Mouse (Mus musculus) liver, embryonic 14.5 days (tissue): ENCODE measurements around the gene Ttyh3. TPM values are rescaled to one million over a fixed set of nuclear protein-coding genes. Genes with fewer than 3 reads are reported as not detected.
A peak's percentile ranks its signal among the peaks of the same experiment; 100 is the strongest.
"Not testable (repeated sequence)": the region's sequence is repeated elsewhere in the genome, so short reads cannot be mapped to it uniquely, and the experiment has no call there.

Source experiments
- ATAC-seq: fragments of 200-750 bp; cut with Nextera tagmentation; 2 replicates; pipeline ENCODE4 v1.8.0; 2017; ENCODE audit warnings: moderate number of reproducible peaks, mild to moderate bottlenecking, moderate library complexity; ENCODE audit not compliant: insufficient read depth
- DNase-seq, 3 experiments: peaks; one replicate each; pipeline ENCODE4 v3.0.0-alpha.2; 2012 to 2013; ENCODE audit warnings: low read depth in 3 of 3, low spot score in 3 of 3
- H3K27ac ChIP-seq: fragments of 300-500 bp; sonication (generic); 2 replicates; pipeline ENCODE4 v1.5.1; 2014; ENCODE audit warnings: moderate library complexity, mild to moderate bottlenecking, control low read depth, inconsistent platforms
- H3K27me3 ChIP-seq: fragments of 300-500 bp; sonication (generic); 2 replicates; pipeline ENCODE4 v1.6.1; 2014; ENCODE audit warnings: mild to moderate bottlenecking, low read length, moderate library complexity; ENCODE audit not compliant: control insufficient read depth, insufficient read depth
- H3K36me3 ChIP-seq: fragments of 300-500 bp; sonication (generic); replicated peaks from 2 replicates; pipeline ENCODE4 v1.6.1; 2014; ENCODE audit warnings: low read depth; ENCODE audit not compliant: control insufficient read depth, insufficient read depth
- H3K4me1 ChIP-seq, 2 experiments: fragments of 200-500 bp in 1 of 2; fragments of 300-500 bp in 1 of 2; sonication (generic) in 1 of 2; replicated peaks; 2 replicates each; pipeline ENCODE4 v1.6.1; 2012 to 2014; ENCODE audit warnings: antibody characterized with exemption in 1 of 2, inconsistent platforms in 1 of 2, low read length in 1 of 2; ENCODE audit not compliant: control insufficient read depth in 2 of 2, insufficient read depth in 2 of 2
- H3K4me2 ChIP-seq: fragments of 300-500 bp; sonication (generic); 2 replicates; pipeline ENCODE4 v1.6.1; 2014; ENCODE audit warnings: low read depth, mild to moderate bottlenecking, control low read depth, moderate library complexity
- H3K4me3 ChIP-seq, 2 experiments: fragments of 200-500 bp in 1 of 2; fragments of 300-500 bp in 1 of 2; sonication (generic) in 1 of 2; 2 replicates each; pipeline ENCODE4 v1.5.1; 2012 to 2014; ENCODE audit warnings: low read depth in 2 of 2, low read length in 2 of 2, mild to moderate bottlenecking in 2 of 2, control low read depth in 1 of 2, inconsistent platforms in 1 of 2, moderate library complexity in 1 of 2; ENCODE audit not compliant: insufficient read depth in 1 of 2
- H3K9ac ChIP-seq: fragments of 300-500 bp; sonication (generic); replicated peaks from 2 replicates; pipeline ENCODE4 v1.6.1; 2014; ENCODE audit warnings: mild to moderate bottlenecking, control low read depth, moderate library complexity
- H3K9me3 ChIP-seq: fragments of 300-500 bp; sonication (generic); 2 replicates; pipeline ENCODE4 v1.6.1; 2016; ENCODE audit warnings: low read length, mixed read lengths; ENCODE audit not compliant: control insufficient read depth
- CTCF ChIP-seq: IDR thresholded peaks from 2 replicates; pipeline ENCODE4 v1.5.1; 2016; ENCODE audit warnings: antibody characterized with exemption, low read depth, control low read depth
- EP300 ChIP-seq: IDR thresholded peaks from 2 replicates; pipeline ENCODE4 v1.6.1; 2016; ENCODE audit warnings: antibody characterized with exemption, low read depth
- WGBS: fragments of 180-500 bp; shearing (Covaris S2); extraction: QIAGEN DNeasy Blood & Tissue Kit; methylation state at CpG from one replicate; pipeline ENCODE4 v1.1.7; 2014; ENCODE audit not compliant: insufficient replicate concordance; 5-methylcytosine and 5-hydroxymethylcytosine counted together
- polyA plus RNA-seq, 2 experiments: library from polyadenylated mRNA; depleted of rRNA in 1 of 2; stranded (reverse) in 1 of 2; unstranded in 1 of 2; fragments of >200 nt; fragmentation: Nextera tagmentation in 1 of 2; extraction: Ambion mirVana in 1 of 2; gene quantifications; 2 replicates each; pipeline versions ENCODE4 v1.2.1 to v1.2.3; 2012 to 2014

The Ttyh3 gene
- polyA plus RNA-seq, 2 experiments, result 5.4 to 8.3 TPM

DNA sequence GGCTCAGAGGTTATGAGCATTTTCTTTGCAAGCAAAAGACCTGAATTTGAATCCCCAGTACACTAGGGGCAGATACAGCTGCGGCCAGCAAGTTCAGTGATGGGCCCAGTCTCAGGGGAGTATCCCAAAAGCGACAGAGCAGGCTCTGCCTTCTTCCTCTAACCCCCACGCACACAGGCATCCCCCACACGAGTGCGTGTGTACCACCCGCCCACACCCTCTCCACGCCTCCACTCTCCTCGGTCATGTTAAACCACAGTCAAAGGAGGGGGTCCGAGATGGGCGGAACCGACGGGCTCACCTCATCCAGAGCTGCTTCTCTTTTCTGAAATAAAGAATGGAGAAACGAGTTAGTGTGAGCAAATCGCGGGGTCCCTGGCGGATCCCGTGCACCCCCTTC lies 25.2 kb upstream of the Ttyh3 start:
- ATAC-seq (no peak), DNase-seq (no peak)
- no peak overlapping the region for H3K4me2 ChIP-seq
- no peaks in the 10 kb centered on the region for H3K9me3 ChIP-seq
- H3K4me1 ChIP-seq, result no peaks in the 10 kb centered on the region
- TF ChIP-seq CTCF, result no peak
- 68% methylated on average over 17 of the region's 17 CpGs for WGBS
- H3K36me3 ChIP-seq, result no peaks in the 10 kb centered on the region
- H3K4me3 ChIP-seq, result no peak overlapping the region
- H3K27ac ChIP-seq, result no peak overlapping the region
- H3K9ac ChIP-seq, result no peak overlapping the region
- H3K27me3 ChIP-seq, result no peaks in the 10 kb centered on the region

DNA sequence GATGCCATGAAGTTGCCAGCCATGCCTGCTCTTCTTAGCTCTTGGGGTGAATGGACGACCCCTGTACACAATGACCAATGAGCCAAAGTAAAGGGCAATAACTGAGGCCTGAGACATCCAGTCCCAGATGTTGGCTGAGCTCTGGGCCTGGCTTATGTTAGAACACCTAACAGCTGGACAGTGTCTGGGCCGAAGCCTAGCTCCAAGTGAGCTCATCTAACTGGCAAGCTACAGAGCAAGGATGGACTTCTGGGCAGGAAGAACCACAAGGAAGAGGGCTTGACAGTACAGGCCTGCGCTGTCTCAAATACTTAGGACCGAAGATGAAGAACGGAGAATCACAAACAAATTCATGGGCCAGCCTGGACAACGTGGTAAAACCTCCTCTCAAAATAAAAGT lies 23.8 kb upstream of the Ttyh3 start:
- 73% methylated on average over 6 of the region's 6 CpGs for WGBS
- H3K36me3 ChIP-seq, H3K4me1 ChIP-seq, H3K27me3 ChIP-seq, H3K9ac ChIP-seq, H3K4me3 ChIP-seq, H3K27ac ChIP-seq, DNase-seq, ATAC-seq, H3K4me2 ChIP-seq, H3K9me3 ChIP-seq: not testable (repeated sequence)

DNA sequence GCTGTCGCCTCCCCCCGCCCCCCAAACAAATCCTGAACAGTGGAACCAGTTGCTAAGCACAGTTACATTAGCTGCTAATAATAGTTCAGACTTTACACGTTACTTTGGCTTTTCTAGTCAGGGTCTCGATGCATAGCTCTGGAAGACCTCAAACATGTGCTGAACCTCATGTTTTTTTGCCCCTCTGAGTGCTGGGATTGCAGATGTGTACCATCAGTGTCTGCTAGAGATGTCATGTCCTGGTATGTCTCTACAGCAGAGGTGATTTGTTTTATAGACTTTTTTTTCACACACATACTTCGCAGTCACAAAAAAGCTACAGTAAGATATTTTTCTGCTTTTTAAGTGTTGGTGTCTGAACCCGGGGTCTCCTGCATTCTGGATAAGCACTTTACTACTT lies 23.3 kb upstream of the Ttyh3 start:
- no peak overlapping the region for H3K27ac ChIP-seq
- 80% methylated on average over 6 of the region's 6 CpGs for WGBS
- H3K9ac ChIP-seq, result no peak overlapping the region
- no peaks in the 10 kb centered on the region for H3K27me3 ChIP-seq
- DNase-seq (no peak), ATAC-seq (no peak)
- H3K4me1 ChIP-seq, result no peaks in the 10 kb centered on the region
- no peaks in the 10 kb centered on the region for H3K36me3 ChIP-seq
- no peak overlapping the region for H3K4me2 ChIP-seq
- H3K4me3 ChIP-seq, result no peak overlapping the region
- TF ChIP-seq EP300 (no peak), CTCF (no peak)
- peaks cover 4% of the 10 kb centered on the region; the same call in 1 of the 2 replicates for H3K9me3 ChIP-seq

DNA sequence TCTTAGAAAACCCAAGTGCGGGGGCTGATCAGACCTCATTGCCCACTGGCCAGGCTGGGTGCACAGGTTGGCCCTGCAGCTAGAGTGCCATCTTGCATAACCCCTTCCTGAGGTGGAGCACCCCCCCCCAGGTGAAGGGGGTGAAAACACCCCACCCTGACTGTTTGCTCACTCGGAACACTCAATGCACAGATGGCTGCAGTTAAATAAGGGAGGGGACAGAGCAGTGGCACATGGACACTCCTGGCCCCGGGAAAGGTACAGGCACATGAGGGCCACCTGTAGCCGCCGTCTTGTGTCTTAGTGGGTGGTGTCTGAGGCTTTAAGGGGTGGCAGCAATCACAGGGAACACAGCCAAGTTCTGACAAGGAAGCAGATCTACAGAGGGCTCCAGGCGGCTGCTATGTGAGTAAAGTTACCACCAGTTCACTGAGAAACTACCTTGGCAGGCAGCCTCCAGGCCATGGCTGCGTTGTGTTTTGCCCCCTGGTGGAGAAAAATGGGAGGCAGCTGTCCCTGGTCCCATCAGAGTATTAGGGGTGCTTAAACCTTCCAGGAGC lies 14.9 kb upstream of the Ttyh3 start:
- Histone ChIP-seq H3K27me3 (no peaks in the 10 kb centered on the region; the same call in 1 of the 2 replicates), H3K9ac (no peak overlapping the region), H3K9me3 (peaks cover 1% of the 10 kb centered on the region; the same call in 1 of the 2 replicates), H3K4me2 (no peak overlapping the region), H3K36me3 (no peaks in the 10 kb centered on the region), H3K27ac (no peak overlapping the region), H3K4me3 (no peak overlapping the region), H3K4me1 (peaks cover 0 to 1% of the 10 kb centered on the region in 2 experiments; a peak in 1 of 4 replicates)
- DNase-seq, result no peak
- TF ChIP-seq CTCF, result peak; percentile 85
- no peak for TF ChIP-seq EP300
- no peak; the same call in 1 of the 2 replicates for ATAC-seq
- 43% methylated on average over 7 of the region's 7 CpGs for WGBS

DNA sequence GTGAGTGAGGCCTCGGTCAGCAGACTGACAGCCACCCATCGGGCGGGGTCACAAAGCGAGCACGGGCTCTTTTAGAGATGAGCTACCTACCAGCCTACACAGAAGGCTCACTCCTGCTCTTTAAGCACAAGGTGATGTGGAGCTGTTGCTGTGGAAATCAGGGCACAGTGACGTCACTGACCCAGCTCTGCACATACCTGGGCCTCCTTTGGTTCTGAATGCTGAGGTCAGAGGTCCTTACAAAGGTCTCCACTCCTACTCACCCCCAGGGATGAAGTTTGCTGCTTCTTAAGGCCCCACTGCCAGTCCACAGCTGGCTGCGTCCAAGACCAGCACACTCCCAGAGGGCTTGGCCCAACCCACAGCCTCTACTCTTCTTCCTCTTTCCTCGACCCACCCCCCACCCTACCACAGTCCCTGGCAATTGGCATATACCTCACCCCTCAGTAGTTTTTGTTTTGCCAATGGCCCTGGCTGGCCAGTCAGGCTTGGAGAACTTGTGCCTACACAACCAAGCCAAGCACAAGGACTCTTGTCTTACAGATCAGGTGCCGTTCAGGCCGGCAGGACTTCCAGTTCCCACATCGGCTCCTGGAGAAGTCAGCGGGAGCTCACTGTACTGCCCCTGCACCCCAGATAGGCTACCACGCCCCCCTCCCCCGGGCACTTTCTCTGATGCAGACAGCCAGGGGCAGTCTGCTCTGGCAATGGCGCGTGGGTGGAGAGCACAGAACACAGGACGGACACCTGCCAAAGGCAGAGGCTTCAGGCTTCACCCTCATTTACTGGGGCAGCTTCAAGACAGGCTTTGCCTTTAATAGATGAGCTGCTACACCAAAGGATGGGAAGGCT lies 14.1 kb upstream of the Ttyh3 start:
- TF ChIP-seq CTCF (no peak), EP300 (no peak)
- no peak overlapping the region for H3K27ac ChIP-seq
- no peaks in the 10 kb centered on the region for H3K36me3 ChIP-seq
- no peak overlapping the region for H3K4me3 ChIP-seq
- H3K4me2 ChIP-seq, result no peak overlapping the region
- H3K9me3 ChIP-seq, result no peaks in the 10 kb centered on the region
- 44% methylated on average over 17 of the region's 17 CpGs for WGBS
- H3K4me1 ChIP-seq, result peaks cover 0 to 1% of the 10 kb centered on the region in 2 experiments; a peak in 1 of 4 replicates
- peak; percentile 34; the same call in 1 of the 2 replicates for ATAC-seq
- no peaks in the 10 kb centered on the region; the same call in 1 of the 2 replicates for H3K27me3 ChIP-seq
- no peak overlapping the region for H3K9ac ChIP-seq
- no peak for DNase-seq
